Mouse (Mus musculus): ENCODE results near the gene Gm2a. TPM values are rescaled to one million over a fixed set of nuclear protein-coding genes. Genes with fewer than 3 reads are reported as not detected.
"Not testable (repeated sequence)": the region's sequence is repeated elsewhere in the genome, so short reads cannot be mapped to it uniquely, and the experiment has no call there.

The Gm2a gene
- polyA plus RNA-seq, 1 experiment from 2014 or later: 84.3 TPM

DNA sequence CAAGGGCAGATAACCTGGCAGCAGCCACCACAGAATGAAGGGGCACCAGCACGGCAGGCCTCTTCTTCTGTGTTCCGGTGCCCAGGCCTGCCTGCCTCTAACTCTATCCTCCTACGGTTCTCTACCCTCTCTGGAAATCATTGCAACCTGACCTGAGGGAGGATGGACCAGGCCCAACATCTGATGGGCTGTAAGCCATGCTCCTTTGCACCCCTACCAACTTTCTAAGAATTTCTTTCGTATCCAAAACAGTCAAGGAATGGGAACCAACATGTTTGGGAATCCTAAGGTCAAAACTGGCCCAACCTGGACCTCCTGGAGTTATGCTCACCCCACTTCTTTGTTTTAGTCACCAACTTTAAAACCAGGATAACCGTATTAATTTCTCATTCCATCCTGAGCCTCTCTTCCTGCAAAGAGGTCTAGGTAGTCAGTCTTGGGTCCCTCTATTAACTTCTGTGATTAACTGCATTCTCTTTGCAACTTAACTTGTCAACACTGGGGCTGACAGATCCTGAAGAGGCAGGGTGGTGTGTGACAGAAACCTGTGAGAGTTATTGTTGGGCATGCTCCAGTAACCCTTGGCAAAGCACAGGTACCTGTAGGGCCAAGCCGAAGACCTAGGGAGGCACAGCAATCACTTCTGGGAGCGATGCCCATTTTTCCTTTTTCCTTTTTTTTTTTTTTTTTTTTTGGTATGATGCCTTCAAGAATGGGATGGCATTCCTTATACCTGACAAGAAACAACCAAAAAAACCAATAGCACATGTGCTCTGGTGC, 11.8 kb downstream of the Gm2a start:
- no peaks in the 10 kb centered on the region for H3K4me1 ChIP-seq (replicated peaks; ENCODE audit: control insufficient read depth, insufficient read depth)
- H3K9me3 ChIP-seq (ENCODE audit: control insufficient read depth, low read length): no peaks in the 10 kb centered on the region
- no peak for TF ChIP-seq CTCF (IDR thresholded peaks at IDR 0.05; ENCODE audit: low read depth)
- TF ChIP-seq EP300 (optimal IDR thresholded peaks at IDR 0.05): no peak
- H3K27ac ChIP-seq (replicated peaks): no peak overlapping the region
- H3K4me3 ChIP-seq (ENCODE audit: low read depth, low read length): no peak overlapping the region
- no peaks in the 10 kb centered on the region for H3K36me3 ChIP-seq (ENCODE audit: control insufficient read depth, insufficient read depth, low read length)
- 81% methylated on average over 7 of the region's 7 CpGs for WGBS
- DNase-seq (ENCODE audit: low spot score) (no peak), ATAC-seq (ENCODE audit: low FRiP score, low TSS enrichment) (no peak)
- no peak overlapping the region for H3K4me2 ChIP-seq (replicated peaks; ENCODE audit: low read depth)
- H3K9ac ChIP-seq (ENCODE audit: low read length): no peak overlapping the region
- H3K27me3 ChIP-seq (ENCODE audit: control insufficient read depth, insufficient read depth, low read length): no peaks in the 10 kb centered on the region

DNA sequence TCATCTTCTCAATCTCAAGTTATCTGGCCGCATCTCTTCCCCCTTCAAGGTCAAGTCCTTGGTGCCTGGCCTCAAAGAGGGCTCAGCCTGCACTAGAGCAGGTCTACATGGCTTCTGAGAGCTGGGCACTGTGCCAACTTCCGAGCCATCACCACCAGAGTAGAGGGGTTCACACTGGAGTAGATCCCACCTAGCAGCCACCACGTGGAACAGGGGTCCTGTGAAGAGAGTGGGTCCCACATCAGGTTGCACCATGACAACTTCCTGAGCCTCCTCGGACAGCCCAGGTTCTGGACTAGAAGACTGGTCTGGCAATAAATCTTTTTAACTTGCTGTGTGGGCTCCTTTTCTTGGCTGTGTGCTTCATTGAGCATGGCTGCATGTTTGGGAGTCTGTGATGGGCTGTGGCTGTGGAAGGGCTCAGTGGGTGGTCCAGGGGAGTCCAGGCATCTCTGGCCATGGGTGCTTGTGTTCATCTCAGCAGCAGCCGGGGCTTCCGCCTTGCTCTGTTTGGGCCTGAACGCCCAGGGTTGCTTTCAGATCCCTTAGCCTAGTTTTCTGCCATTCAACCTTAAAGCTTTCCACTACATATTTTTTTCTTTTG, 12.8 kb downstream of the Gm2a start:
- H3K27me3 ChIP-seq (ENCODE audit: control insufficient read depth, insufficient read depth, low read length): no peaks in the 10 kb centered on the region
- ATAC-seq (ENCODE audit: low FRiP score, low TSS enrichment) (peak; percentile 53; the same call in 1 of the 2 replicates), DNase-seq (ENCODE audit: low spot score) (no peak)
- no peak overlapping the region for H3K9ac ChIP-seq (ENCODE audit: low read length)
- WGBS: 51% methylated on average over 7 of the region's 7 CpGs
- H3K4me1 ChIP-seq (replicated peaks; ENCODE audit: control insufficient read depth, insufficient read depth): no peaks in the 10 kb centered on the region
- no peaks in the 10 kb centered on the region for H3K9me3 ChIP-seq (ENCODE audit: control insufficient read depth, low read length)
- TF ChIP-seq CTCF (IDR thresholded peaks at IDR 0.05; ENCODE audit: low read depth): no peak
- TF ChIP-seq EP300 (optimal IDR thresholded peaks at IDR 0.05): no peak
- no peak overlapping the region for H3K4me2 ChIP-seq (replicated peaks; ENCODE audit: low read depth)
- H3K4me3 ChIP-seq (ENCODE audit: low read depth, low read length): no peak overlapping the region
- H3K36me3 ChIP-seq (ENCODE audit: control insufficient read depth, insufficient read depth, low read length): no peaks in the 10 kb centered on the region
- no peak overlapping the region for H3K27ac ChIP-seq (replicated peaks)

DNA sequence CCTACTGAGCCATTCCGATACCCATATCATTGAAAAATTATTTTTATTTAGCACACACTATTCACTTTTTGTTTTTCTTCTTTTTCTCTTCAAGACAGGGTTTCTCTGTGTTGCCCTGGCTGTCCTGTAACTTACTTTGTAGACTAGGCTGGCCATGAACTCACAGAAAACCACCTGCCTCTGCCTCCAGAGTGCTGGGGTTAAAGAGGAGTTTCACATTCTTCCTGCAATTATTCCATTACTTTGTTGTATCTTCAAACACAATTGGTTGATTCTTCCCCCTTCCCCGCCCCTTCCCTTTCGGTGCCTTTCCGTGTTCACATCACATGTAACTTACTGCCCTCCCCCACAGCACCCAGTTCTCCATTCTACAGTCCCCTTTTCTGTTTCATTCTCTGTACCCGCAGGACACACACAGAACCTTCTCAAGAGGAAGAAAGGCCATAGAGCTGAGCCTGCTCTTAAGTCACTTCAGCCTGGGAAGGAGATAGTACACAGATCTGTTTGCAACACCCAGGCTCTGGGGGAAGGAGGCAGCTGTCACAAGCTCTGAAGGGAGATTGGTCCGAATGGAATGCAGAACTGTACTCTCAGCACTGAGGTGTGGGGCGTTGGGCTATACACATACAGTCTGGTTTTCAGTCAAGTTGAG, 15.4 kb downstream of the Gm2a start:
- no peak for ATAC-seq (ENCODE audit: low FRiP score, low TSS enrichment)
- Histone ChIP-seq H3K27me3 (ENCODE audit: control insufficient read depth, insufficient read depth, low read length) (no peaks in the 10 kb centered on the region), H3K4me1 (replicated peaks; ENCODE audit: control insufficient read depth, insufficient read depth) (no peaks in the 10 kb centered on the region), H3K36me3 (ENCODE audit: control insufficient read depth, insufficient read depth, low read length) (no peaks in the 10 kb centered on the region), H3K27ac (replicated peaks) (no peak overlapping the region), H3K4me2 (replicated peaks; ENCODE audit: low read depth) (no peak overlapping the region), H3K9me3 (ENCODE audit: control insufficient read depth, low read length) (no peaks in the 10 kb centered on the region), H3K9ac (ENCODE audit: low read length) (no peak overlapping the region), H3K4me3 (ENCODE audit: low read depth, low read length) (no peak overlapping the region)
- TF ChIP-seq EP300 (optimal IDR thresholded peaks at IDR 0.05) (no peak), CTCF (IDR thresholded peaks at IDR 0.05; ENCODE audit: low read depth) (no peak)
- 50% methylated on average over 7 of the region's 7 CpGs for WGBS
- no peak for DNase-seq (ENCODE audit: low spot score)

DNA sequence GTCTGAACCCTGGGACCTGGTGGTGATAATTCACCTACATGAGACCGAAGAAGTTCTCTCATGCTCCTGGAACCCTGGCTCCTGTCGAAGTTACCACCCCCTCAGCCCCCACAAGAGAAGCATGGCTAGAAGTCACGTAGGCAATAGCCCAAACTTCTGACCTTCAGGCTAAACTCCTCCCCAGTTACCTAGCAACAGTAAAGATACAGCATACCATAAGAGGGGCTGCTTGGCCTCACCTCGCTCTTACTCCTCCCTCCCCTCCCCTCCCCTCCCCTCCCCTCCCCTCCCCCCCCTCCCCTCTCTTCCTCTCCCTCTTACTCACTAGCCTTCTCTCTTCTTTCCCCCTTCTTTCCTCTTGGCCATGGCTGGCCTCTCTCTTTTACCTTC, 15.9 kb downstream of the Gm2a start:
- H3K36me3 ChIP-seq (ENCODE audit: control insufficient read depth, insufficient read depth, low read length); H3K9ac ChIP-seq (ENCODE audit: low read length); H3K27me3 ChIP-seq (ENCODE audit: control insufficient read depth, insufficient read depth, low read length); H3K4me3 ChIP-seq (ENCODE audit: low read depth, low read length); H3K27ac ChIP-seq (replicated peaks); H3K4me2 ChIP-seq (replicated peaks; ENCODE audit: low read depth); ATAC-seq (ENCODE audit: low FRiP score, low TSS enrichment); H3K4me1 ChIP-seq (replicated peaks; ENCODE audit: control insufficient read depth, insufficient read depth); DNase-seq (ENCODE audit: low spot score); H3K9me3 ChIP-seq (ENCODE audit: control insufficient read depth, low read length): not testable (repeated sequence)
- WGBS: 26% methylated on average over 4 of the region's 4 CpGs

DNA sequence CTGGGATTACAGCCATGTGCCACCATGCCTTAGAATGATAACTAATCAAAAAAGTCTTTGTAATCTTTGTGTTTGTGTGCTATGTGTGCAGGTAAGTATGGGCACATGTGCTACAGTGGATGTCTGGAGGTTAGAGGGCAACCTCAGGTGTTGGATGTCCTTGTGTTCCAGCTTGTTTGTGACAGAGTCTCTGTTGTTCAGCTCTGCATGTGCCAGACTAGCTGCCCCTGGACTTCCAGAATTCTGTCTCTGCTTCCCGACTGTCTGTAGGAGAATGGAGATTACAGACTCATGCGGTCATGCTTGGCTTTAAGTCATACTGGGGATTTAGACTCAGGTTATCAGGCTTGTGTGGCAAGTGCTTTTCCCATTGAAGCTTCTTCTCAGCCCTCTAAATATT, 16.4 kb downstream of the Gm2a start:
- no peak for ATAC-seq (ENCODE audit: low FRiP score, low TSS enrichment)
- no peak overlapping the region for H3K4me2 ChIP-seq (replicated peaks; ENCODE audit: low read depth)

DNA sequence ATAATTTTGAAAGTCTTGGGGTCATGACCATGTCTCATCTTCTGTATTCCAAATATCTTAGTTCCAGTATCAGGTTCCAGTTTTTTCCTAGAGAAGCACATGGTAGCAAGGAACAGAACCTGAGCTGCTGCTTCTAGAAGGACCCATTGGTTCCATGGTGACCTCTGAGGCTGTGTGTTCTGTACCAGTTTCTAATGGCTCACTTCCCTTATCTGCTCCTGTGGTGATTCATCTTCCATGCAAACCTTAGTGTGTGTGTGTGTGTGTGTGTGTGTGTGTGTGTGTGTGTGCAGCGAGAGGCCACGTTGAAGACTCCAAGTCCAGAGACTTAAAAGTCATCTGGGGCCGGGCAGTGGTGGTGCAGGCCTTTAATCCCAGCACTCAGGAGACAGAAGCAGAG, 18.1 kb downstream of the Gm2a start:
- ATAC-seq (ENCODE audit: low FRiP score, low TSS enrichment) (0 out of 2 replicates have a peak, but pooled peaks have one; percentile 42), DNase-seq (ENCODE audit: low spot score) (no peak)
- Histone ChIP-seq H3K27ac (replicated peaks) (no peak overlapping the region), H3K4me3 (ENCODE audit: low read depth, low read length) (no peak overlapping the region), H3K36me3 (ENCODE audit: control insufficient read depth, insufficient read depth, low read length) (no peaks in the 10 kb centered on the region), H3K9ac (ENCODE audit: low read length) (no peak overlapping the region), H3K4me2 (replicated peaks; ENCODE audit: low read depth) (no peak overlapping the region), H3K4me1 (replicated peaks; ENCODE audit: control insufficient read depth, insufficient read depth) (no peaks in the 10 kb centered on the region), H3K9me3 (ENCODE audit: control insufficient read depth, low read length) (no peaks in the 10 kb centered on the region), H3K27me3 (ENCODE audit: control insufficient read depth, insufficient read depth, low read length) (no peaks in the 10 kb centered on the region)
- TF ChIP-seq CTCF (IDR thresholded peaks at IDR 0.05; ENCODE audit: low read depth) (no peak), EP300 (optimal IDR thresholded peaks at IDR 0.05) (no peak)
- WGBS: 82% methylated on average over 3 of the region's 3 CpGs

More for the DNA sequence above, 16.4 kb downstream of the Gm2a start:
- Histone ChIP-seq H3K36me3 (ENCODE audit: control insufficient read depth, insufficient read depth, low read length) (no peaks in the 10 kb centered on the region), H3K4me3 (ENCODE audit: low read depth, low read length) (no peak overlapping the region), H3K9me3 (ENCODE audit: control insufficient read depth, low read length) (no peaks in the 10 kb centered on the region), H3K27ac (replicated peaks) (no peak overlapping the region), H3K4me1 (replicated peaks; ENCODE audit: control insufficient read depth, insufficient read depth) (no peaks in the 10 kb centered on the region), H3K9ac (ENCODE audit: low read length) (no peak overlapping the region), H3K27me3 (ENCODE audit: control insufficient read depth, insufficient read depth, low read length) (no peaks in the 10 kb centered on the region)
- 77% methylated on average over 2 of the region's 2 CpGs for WGBS
- TF ChIP-seq EP300 (optimal IDR thresholded peaks at IDR 0.05): no peak
- no peak for DNase-seq (ENCODE audit: low spot score)
